Mouse (Mus musculus) E14TG2a.4 (cell line): ENCODE measurements around the gene Hoxb3.

ENCODE experiments used
- H3K27me3 ChIP-seq: 2 replicates; pipeline ENCODE4 v1.6.1; 2014; ENCODE audit warnings: low read length, control low read depth; ENCODE audit not compliant: insufficient read depth
- H3K36me3 ChIP-seq: 2 replicates; pipeline ENCODE4 v1.6.1; 2014; ENCODE audit warnings: low read length, control low read depth; ENCODE audit not compliant: insufficient read depth
- H3K4me1 ChIP-seq: replicated peaks from 2 replicates; pipeline ENCODE4 v1.6.1; 2014; ENCODE audit warnings: low read depth, low read length, control low read depth
- H3K4me3 ChIP-seq: replicated peaks from 2 replicates; pipeline ENCODE4 v1.5.1; 2014; ENCODE audit warnings: mild to moderate bottlenecking, low read length
- H3K9me3 ChIP-seq: 2 replicates; pipeline ENCODE4 v1.6.1; 2014; ENCODE audit warnings: low read length, control low read depth
- CTCF ChIP-seq: conservative IDR thresholded peaks from 2 replicates; pipeline ENCODE4 v1.5.1; 2014; ENCODE audit warnings: low read length
- NANOG ChIP-seq: IDR thresholded peaks from 2 replicates; pipeline ENCODE4 v1.6.1; 2014; ENCODE audit warnings: borderline replicate concordance, low read length, mixed read lengths
- POU5F1 ChIP-seq: IDR thresholded peaks from 2 replicates; pipeline ENCODE4 v1.6.1; 2014; ENCODE audit warnings: low read length, borderline replicate concordance

The Hoxb3 gene

GRCm38 (mm10) chr11:96287411-96287810 lies 35.7 kb upstream of the Hoxb3 start:
- H3K27me3 ChIP-seq, result peaks cover 97% of the 10 kb centered on the region
- H3K9me3 ChIP-seq, result no peaks in the 10 kb centered on the region
- TF ChIP-seq POU5F1 (no peak), NANOG (no peak), CTCF (no peak)
- H3K36me3 ChIP-seq, result no peaks in the 10 kb centered on the region
- peak overlapping the region; percentile 74 for H3K4me3 ChIP-seq
- H3K4me1 ChIP-seq, result peaks cover 51% of the 10 kb centered on the region

GRCm38 (mm10) chr11:96288455-96289221 lies 34.5 kb upstream of the Hoxb3 start:
- Histone ChIP-seq H3K9me3 (no peaks in the 10 kb centered on the region), H3K4me1 (peaks cover 52% of the 10 kb centered on the region), H3K27me3 (peaks cover 97% of the 10 kb centered on the region), H3K36me3 (no peaks in the 10 kb centered on the region), H3K4me3 (no peak overlapping the region)
- TF ChIP-seq NANOG (no peak), POU5F1 (no peak), CTCF (no peak)

- Histone ChIP-seq H3K4me1 (peaks cover 51% of the 10 kb centered on the region), H3K4me3 (no peak overlapping the region), H3K36me3 (no peaks in the 10 kb centered on the region), H3K9me3 (no peaks in the 10 kb centered on the region), H3K27me3 (peaks cover 98% of the 10 kb centered on the region)
- TF ChIP-seq POU5F1, result no peak
- TF ChIP-seq CTCF, result no peak
- TF ChIP-seq NANOG, result no peak
These were observed 33.8 kb upstream of the Hoxb3 start for GRCm38 (mm10) chr11:96289293-96289692.

GRCm38 (mm10) chr11:96289837-96290236 lies 33.3 kb upstream of the Hoxb3 start:
- no peak overlapping the region for H3K4me3 ChIP-seq
- TF ChIP-seq NANOG (no peak), CTCF (no peak), POU5F1 (no peak)
- peaks cover 98% of the 10 kb centered on the region for H3K27me3 ChIP-seq
- no peaks in the 10 kb centered on the region for H3K36me3 ChIP-seq
- H3K4me1 ChIP-seq, result peaks cover 52% of the 10 kb centered on the region
- H3K9me3 ChIP-seq, result no peaks in the 10 kb centered on the region

- Histone ChIP-seq H3K36me3 (no peaks in the 10 kb centered on the region), H3K4me1 (peaks cover 59% of the 10 kb centered on the region), H3K4me3 (no peak overlapping the region), H3K9me3 (no peaks in the 10 kb centered on the region), H3K27me3 (peaks cover 99% of the 10 kb centered on the region)
- no peak for TF ChIP-seq NANOG
- TF ChIP-seq POU5F1, result no peak
- TF ChIP-seq CTCF, result no peak
These were observed 32.3 kb upstream of the Hoxb3 start for GRCm38 (mm10) chr11:96290705-96291355.

GRCm38 (mm10) chr11:96291681-96292564 lies 31.2 kb upstream of the Hoxb3 start, which contains the start of gene Hoxb6:
TSS of gene Hoxb6 (plus strand) at chr11:96292476.
- peak within 1 kb of the TSS; percentile 13; the same call in 1 of the 2 replicates for H3K4me3 ChIP-seq
- H3K27me3 ChIP-seq, result peaks cover 99% of the 10 kb centered on the region
- no peaks in the 10 kb centered on the region for H3K36me3 ChIP-seq
- H3K4me1 ChIP-seq, result peaks cover 52% of the 10 kb centered on the region
- no peaks in the 10 kb centered on the region for H3K9me3 ChIP-seq
- no peak for TF ChIP-seq POU5F1
- TF ChIP-seq NANOG, result no peak
- no peak for TF ChIP-seq CTCF

- Histone ChIP-seq H3K36me3 (no peaks in the 10 kb centered on the region), H3K4me1 (peaks cover 44% of the 10 kb centered on the region), H3K27me3 (peaks cover 99% of the 10 kb centered on the region), H3K4me3 (peak overlapping the region; percentile 13; the same call in 1 of the 2 replicates), H3K9me3 (no peaks in the 10 kb centered on the region)
- TF ChIP-seq POU5F1 (no peak), CTCF (no peak), NANOG (no peak)
These were observed 30.4 kb upstream of the Hoxb3 start for GRCm38 (mm10) chr11:96292565-96293301.
